Mouse (Mus musculus): ENCODE results near the gene Rrad. TPM values are rescaled to one million over a fixed set of nuclear protein-coding genes. Genes with fewer than 3 reads are reported as not detected.
A peak's percentile ranks its signal among the peaks of the same experiment; 100 is the strongest.

The Rrad gene
- polyA plus RNA-seq, 1 experiment from 2014 or later: 3.1 TPM

DNA sequence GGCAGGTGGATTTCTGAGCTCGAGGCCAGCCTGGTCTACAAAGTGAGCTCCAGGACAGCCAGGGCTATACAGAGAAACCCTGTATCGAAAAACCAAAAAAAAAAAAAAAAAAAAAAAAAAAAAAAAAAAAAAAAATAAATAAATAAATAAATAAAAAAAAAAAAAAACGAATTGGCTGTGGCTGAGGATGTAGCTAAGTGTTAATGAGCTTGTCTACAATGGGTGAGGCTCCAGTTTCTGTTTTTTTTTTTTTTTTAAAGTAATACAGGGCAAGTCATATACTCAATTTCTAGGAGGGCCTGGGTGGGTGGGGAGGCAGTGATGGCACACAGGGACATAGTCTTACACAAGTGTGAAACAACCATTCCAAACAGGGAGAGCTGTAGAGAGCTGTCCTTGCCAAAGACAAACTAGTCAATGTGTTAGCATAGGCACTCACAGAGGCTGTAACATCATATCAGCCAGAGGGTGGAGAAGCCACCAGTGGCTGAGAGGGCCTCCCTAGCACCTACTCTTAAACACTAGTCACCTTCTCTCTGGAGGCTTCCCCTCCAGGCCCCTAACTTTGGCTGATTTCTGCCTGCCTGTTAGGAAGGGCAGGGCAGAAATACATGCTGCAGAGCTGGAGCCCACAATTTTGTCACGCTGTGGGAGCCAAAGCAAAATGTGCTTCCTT, 3.9 kb downstream of the Rrad start:
- H3K27ac ChIP-seq (ENCODE audit: low read depth, low read length): no peak overlapping the region
- WGBS: 61% methylated on average over 4 of the region's 4 CpGs
- no peak overlapping the region for H3K9ac ChIP-seq (ENCODE audit: low read length)
- peaks cover 7% of the 10 kb centered on the region; the same call in 1 of the 2 replicates for H3K4me1 ChIP-seq (ENCODE audit: control insufficient read depth, insufficient read depth, low read length)
- H3K4me3 ChIP-seq (ENCODE audit: low read depth, low read length): no peak overlapping the region
- no peaks in the 10 kb centered on the region for H3K36me3 ChIP-seq (ENCODE audit: control insufficient read depth, insufficient read depth, low read length)
- peaks cover 11% of the 10 kb centered on the region for H3K27me3 ChIP-seq (ENCODE audit: control insufficient read depth, insufficient read depth, low read length)
- ATAC-seq (ENCODE audit: low FRiP score) (no peak), DNase-seq (ENCODE audit: low spot score, missing footprints) (no peak)
- H3K9me3 ChIP-seq (ENCODE audit: control insufficient read depth, low read length): no peaks in the 10 kb centered on the region
- no peak overlapping the region for H3K4me2 ChIP-seq

DNA sequence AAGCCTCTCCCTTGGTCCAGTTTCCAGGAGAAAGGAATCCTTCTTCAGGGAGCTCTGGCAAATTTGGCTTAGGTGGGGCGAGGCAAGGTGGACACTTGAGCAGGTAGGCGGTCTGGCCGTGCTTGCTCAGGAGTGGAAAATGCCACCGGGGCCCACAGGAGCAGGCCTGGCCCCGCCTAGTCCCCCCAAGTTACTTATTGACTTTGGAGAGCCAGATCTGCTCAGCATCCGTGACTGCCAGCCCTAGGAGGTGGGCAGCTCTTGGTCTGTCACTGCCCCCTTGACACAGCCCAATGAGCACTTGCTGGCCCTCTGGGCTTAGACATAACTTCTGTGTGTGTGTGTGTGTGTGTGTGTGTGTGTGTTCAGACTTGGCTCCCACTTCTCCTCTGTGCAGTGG, 7.0 kb downstream of the Rrad start, which contains the start of gene Cdh16:
TSS of gene Cdh16 (minus strand) at position 236 of the 400 bp plus-strand sequence.
- H3K27me3 ChIP-seq (ENCODE audit: control insufficient read depth, insufficient read depth, low read length): no peaks in the 10 kb centered on the region
- no peak within 1 kb of the TSS for H3K4me2 ChIP-seq
- H3K4me3 ChIP-seq (ENCODE audit: low read depth, low read length): no peak within 1 kb of the TSS
- ATAC-seq (ENCODE audit: low FRiP score) (no peak), DNase-seq (ENCODE audit: low spot score, missing footprints) (no peak)
- no peak within 1 kb of the TSS for H3K27ac ChIP-seq (ENCODE audit: low read depth, low read length)
- 78% methylated on average over 6 of the region's 6 CpGs for WGBS
- H3K9ac ChIP-seq (ENCODE audit: low read length): no peak within 1 kb of the TSS
- H3K9me3 ChIP-seq (ENCODE audit: control insufficient read depth, low read length): no peaks in the 10 kb centered on the region
- H3K36me3 ChIP-seq (ENCODE audit: control insufficient read depth, insufficient read depth, low read length): no peaks in the 10 kb centered on the region
- no peaks in the 10 kb centered on the region for H3K4me1 ChIP-seq (ENCODE audit: control insufficient read depth, insufficient read depth, low read length)

DNA sequence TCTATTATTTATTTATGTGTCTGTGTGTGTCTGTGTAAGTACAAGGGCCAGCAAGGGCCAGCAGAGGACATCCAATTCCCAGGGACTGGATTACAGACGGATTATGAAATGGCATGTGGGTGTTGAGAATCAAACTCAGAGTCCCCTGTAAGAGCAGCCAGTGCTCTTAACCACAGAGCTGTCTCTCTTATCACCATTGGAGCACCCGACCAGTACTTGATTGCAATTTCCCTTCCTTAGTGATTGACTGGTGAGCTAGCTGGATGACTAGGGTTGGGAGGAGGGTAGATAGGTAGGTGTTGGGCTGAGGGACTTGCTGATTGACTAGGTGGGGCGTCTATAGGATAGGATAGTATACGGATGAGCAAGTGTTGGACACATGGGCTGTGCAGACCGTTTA, 10.4 kb downstream of the Rrad start:
- H3K4me2 ChIP-seq: no peak overlapping the region
- no peak overlapping the region for H3K27ac ChIP-seq (ENCODE audit: low read depth, low read length)
- H3K27me3 ChIP-seq (ENCODE audit: control insufficient read depth, insufficient read depth, low read length): no peaks in the 10 kb centered on the region
- DNase-seq (ENCODE audit: low spot score, missing footprints) (no peak), ATAC-seq (ENCODE audit: low FRiP score) (no peak)
- no peaks in the 10 kb centered on the region for H3K36me3 ChIP-seq (ENCODE audit: control insufficient read depth, insufficient read depth, low read length)
- WGBS: 81% methylated on average over 5 of the region's 5 CpGs
- H3K4me1 ChIP-seq (ENCODE audit: control insufficient read depth, insufficient read depth, low read length): no peaks in the 10 kb centered on the region
- H3K9ac ChIP-seq (ENCODE audit: low read length): no peak overlapping the region
- H3K9me3 ChIP-seq (ENCODE audit: control insufficient read depth, low read length): no peaks in the 10 kb centered on the region
- no peak overlapping the region for H3K4me3 ChIP-seq (ENCODE audit: low read depth, low read length)

DNA sequence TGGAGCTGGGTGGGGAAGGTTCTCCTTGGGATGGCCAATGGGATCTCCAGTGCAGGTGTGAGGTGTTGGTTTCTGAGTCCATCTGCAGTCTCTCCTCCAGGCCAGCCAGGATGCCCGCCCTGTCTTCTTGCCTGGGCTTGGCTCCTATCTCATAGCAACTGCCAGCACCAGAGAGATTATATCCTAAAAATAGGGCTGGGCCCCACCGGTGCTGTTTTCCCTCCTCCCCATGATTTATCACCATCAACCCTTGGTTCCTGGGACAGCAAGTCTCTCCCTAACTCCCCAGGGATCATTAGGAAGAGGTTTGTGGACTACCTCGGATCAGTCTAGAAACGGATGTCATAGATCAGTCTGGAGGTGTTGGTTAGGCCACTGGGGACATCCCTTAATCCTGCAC, 18.0 kb downstream of the Rrad start:
- no peaks in the 10 kb centered on the region for H3K4me1 ChIP-seq (ENCODE audit: control insufficient read depth, insufficient read depth, low read length)
- no peak overlapping the region for H3K27ac ChIP-seq (ENCODE audit: low read depth, low read length)
- H3K27me3 ChIP-seq (ENCODE audit: control insufficient read depth, insufficient read depth, low read length): no peaks in the 10 kb centered on the region
- no peak for DNase-seq (ENCODE audit: low spot score, missing footprints)
- no peak overlapping the region for H3K9ac ChIP-seq (ENCODE audit: low read length)
- H3K9me3 ChIP-seq (ENCODE audit: control insufficient read depth, low read length): no peaks in the 10 kb centered on the region
- H3K36me3 ChIP-seq (ENCODE audit: control insufficient read depth, insufficient read depth, low read length): no peaks in the 10 kb centered on the region
- no peak overlapping the region for H3K4me2 ChIP-seq
- H3K4me3 ChIP-seq (ENCODE audit: low read depth, low read length): no peak overlapping the region
- ATAC-seq (ENCODE audit: low FRiP score): no peak
- WGBS: 87% methylated on average over 4 of the region's 4 CpGs

DNA sequence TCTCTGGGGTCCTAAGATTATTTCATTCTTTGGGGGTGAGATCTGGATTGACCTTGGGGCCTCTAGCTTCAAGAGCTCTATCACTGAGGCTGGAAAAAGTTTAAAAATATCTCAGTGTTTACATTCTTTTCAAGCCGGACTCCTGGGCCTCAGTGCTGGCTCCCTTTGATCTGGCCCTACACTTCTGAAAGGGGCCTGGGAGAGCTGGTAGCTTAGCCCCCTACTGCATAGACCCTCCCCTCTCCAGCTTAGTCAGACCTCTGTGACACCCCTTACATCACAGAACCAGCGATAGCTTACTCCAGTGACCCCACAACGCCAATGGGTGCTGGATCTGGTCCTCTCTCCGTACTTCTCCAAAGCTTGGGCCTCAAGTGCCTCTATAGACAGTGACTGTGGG, 19.5 kb downstream of the Rrad start:
- ATAC-seq (ENCODE audit: low FRiP score): no peak
- Histone ChIP-seq H3K4me3 (ENCODE audit: low read depth, low read length) (no peak overlapping the region), H3K27ac (ENCODE audit: low read depth, low read length) (no peak overlapping the region), H3K36me3 (ENCODE audit: control insufficient read depth, insufficient read depth, low read length) (no peaks in the 10 kb centered on the region), H3K27me3 (ENCODE audit: control insufficient read depth, insufficient read depth, low read length) (no peaks in the 10 kb centered on the region), H3K4me2 (no peak overlapping the region), H3K4me1 (ENCODE audit: control insufficient read depth, insufficient read depth, low read length) (no peaks in the 10 kb centered on the region), H3K9me3 (ENCODE audit: control insufficient read depth, low read length) (no peaks in the 10 kb centered on the region), H3K9ac (ENCODE audit: low read length) (no peak overlapping the region)
- 73% methylated on average over 4 of the region's 4 CpGs for WGBS
- DNase-seq (ENCODE audit: low spot score, missing footprints): no peak

DNA sequence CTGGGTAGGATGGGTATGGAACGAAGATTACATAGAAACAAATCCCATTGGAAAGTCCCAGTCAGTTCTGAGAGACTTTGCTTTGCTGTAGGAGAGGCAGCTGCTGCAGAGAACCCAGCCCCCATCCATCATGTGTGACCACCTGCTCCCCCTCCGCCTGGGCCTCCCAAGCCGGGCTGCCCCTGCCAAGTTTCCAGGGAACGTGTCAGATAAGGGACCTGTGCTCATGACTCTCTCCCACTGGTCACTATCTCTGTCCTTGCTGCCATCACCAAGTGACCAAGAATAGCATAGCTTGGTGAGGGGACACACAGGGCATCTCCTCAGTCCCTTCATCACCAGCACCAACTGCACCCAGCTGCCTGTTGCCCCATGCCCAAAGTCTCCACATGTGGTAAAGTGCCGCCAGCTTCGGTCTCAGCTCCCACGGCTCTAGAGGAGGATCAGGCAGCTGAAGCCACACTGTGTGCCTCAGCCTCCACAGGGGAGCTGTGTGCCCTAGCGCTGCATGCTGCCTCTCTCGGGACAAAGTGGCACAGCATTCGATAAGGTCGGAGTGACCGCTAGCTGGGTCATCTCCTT, 20.9 kb downstream of the Rrad start:
- Histone ChIP-seq H3K27ac (ENCODE audit: low read depth, low read length) (no peak overlapping the region), H3K9me3 (ENCODE audit: control insufficient read depth, low read length) (no peaks in the 10 kb centered on the region), H3K27me3 (ENCODE audit: control insufficient read depth, insufficient read depth, low read length) (no peaks in the 10 kb centered on the region), H3K36me3 (ENCODE audit: control insufficient read depth, insufficient read depth, low read length) (no peaks in the 10 kb centered on the region), H3K4me2 (no peak overlapping the region), H3K9ac (ENCODE audit: low read length) (no peak overlapping the region), H3K4me3 (ENCODE audit: low read depth, low read length) (no peak overlapping the region), H3K4me1 (ENCODE audit: control insufficient read depth, insufficient read depth, low read length) (no peaks in the 10 kb centered on the region)
- peak; percentile 56 for DNase-seq (ENCODE audit: low spot score, missing footprints)
- ATAC-seq (ENCODE audit: low FRiP score): no peak
- 81% methylated on average over 12 of the region's 12 CpGs for WGBS

DNA sequence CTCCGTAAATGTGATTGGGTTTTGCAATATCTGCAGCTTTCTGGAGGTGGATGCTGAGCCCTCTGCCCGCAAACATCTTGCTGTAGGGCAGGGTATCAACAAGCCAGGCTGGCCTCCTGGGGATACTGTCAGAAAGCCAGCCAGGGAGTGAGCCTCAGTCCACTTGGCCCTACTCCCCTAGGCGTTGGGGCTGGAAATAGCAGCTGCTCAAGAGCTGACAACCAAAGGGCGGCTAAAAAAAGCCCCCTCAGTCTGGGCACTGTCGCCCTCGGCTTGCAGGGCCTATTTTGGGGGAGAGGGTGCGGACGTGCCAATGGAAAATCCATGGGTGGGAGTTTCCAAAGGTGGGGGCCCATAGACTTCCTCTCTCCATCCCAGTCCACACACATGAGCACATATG, 21.9 kb downstream of the Rrad start:
- Histone ChIP-seq H3K27ac (ENCODE audit: low read depth, low read length) (no peak overlapping the region), H3K9ac (ENCODE audit: low read length) (no peak overlapping the region), H3K4me2 (no peak overlapping the region), H3K4me1 (ENCODE audit: control insufficient read depth, insufficient read depth, low read length) (no peaks in the 10 kb centered on the region), H3K36me3 (ENCODE audit: control insufficient read depth, insufficient read depth, low read length) (no peaks in the 10 kb centered on the region), H3K9me3 (ENCODE audit: control insufficient read depth, low read length) (no peaks in the 10 kb centered on the region), H3K4me3 (ENCODE audit: low read depth, low read length) (no peak overlapping the region), H3K27me3 (ENCODE audit: control insufficient read depth, insufficient read depth, low read length) (no peaks in the 10 kb centered on the region)
- DNase-seq (ENCODE audit: low spot score, missing footprints) (no peak), ATAC-seq (ENCODE audit: low FRiP score) (no peak)
- 79% methylated on average over 8 of the region's 8 CpGs for WGBS

DNA sequence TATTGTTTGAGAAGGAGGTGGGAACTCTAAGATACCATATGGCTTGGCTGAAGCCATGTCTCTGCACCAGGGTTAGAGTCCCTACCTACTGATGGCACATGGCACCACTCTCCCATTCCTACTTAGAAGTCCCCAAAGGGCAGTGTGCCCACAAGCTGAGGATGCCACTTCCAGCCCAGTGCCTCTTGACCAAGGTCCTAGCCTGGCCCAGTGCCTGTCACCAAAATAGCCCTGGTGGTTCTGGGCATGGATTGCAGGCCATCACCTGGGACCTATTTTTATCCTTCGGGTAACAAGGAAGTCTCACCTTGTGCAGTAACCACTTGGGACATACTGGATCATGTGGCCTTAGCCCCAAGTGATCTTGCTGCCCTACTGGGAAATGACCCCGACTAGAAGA, 23.2 kb downstream of the Rrad start:
- no peaks in the 10 kb centered on the region for H3K36me3 ChIP-seq (ENCODE audit: control insufficient read depth, insufficient read depth, low read length)
- peak; percentile 47 for DNase-seq (ENCODE audit: low spot score, missing footprints)
- 84% methylated on average over 2 of the region's 2 CpGs for WGBS
- no peak overlapping the region for H3K9ac ChIP-seq (ENCODE audit: low read length)
- no peak overlapping the region for H3K4me2 ChIP-seq
- no peaks in the 10 kb centered on the region for H3K9me3 ChIP-seq (ENCODE audit: control insufficient read depth, low read length)
- no peak for ATAC-seq (ENCODE audit: low FRiP score)
- H3K27ac ChIP-seq (ENCODE audit: low read depth, low read length): no peak overlapping the region
- no peak overlapping the region for H3K4me3 ChIP-seq (ENCODE audit: low read depth, low read length)
- no peaks in the 10 kb centered on the region for H3K4me1 ChIP-seq (ENCODE audit: control insufficient read depth, insufficient read depth, low read length)
- H3K27me3 ChIP-seq (ENCODE audit: control insufficient read depth, insufficient read depth, low read length): no peaks in the 10 kb centered on the region

DNA sequence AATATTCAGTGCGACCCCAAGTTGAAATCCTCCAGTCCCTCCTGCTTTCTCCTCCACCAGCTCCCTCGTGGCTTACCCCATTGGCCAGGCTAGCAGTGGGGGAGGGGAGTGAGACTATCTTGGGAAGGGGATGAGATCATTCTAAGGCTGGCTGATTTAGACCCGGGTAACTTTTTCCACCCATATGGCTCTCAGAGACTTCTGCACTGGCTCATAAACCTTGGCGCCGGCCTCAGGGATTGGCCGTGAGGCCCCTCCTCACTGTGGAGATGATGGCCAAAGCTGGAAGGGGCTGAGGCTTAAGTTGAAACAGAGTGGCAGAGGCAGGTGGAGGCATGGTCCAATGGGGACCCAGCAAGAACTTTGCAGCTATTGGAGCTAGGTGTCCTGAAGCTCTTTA, 24.8 kb downstream of the Rrad start:
- DNase-seq (ENCODE audit: low spot score, missing footprints) (peak; percentile 65), ATAC-seq (ENCODE audit: low FRiP score) (no peak)
- Histone ChIP-seq H3K4me2 (no peak overlapping the region), H3K27me3 (ENCODE audit: control insufficient read depth, insufficient read depth, low read length) (no peaks in the 10 kb centered on the region), H3K36me3 (ENCODE audit: control insufficient read depth, insufficient read depth, low read length) (no peaks in the 10 kb centered on the region), H3K9me3 (ENCODE audit: control insufficient read depth, low read length) (no peaks in the 10 kb centered on the region), H3K9ac (ENCODE audit: low read length) (no peak overlapping the region), H3K4me1 (ENCODE audit: control insufficient read depth, insufficient read depth, low read length) (no peaks in the 10 kb centered on the region), H3K4me3 (ENCODE audit: low read depth, low read length) (no peak overlapping the region), H3K27ac (ENCODE audit: low read depth, low read length) (no peak overlapping the region)
- 56% methylated on average over 6 of the region's 6 CpGs for WGBS

Measured in midbrain, embryonic 11.5 days (tissue).